7 mouse cellular contexts compared by ENCODE assay signal in the genomic region with DNA sequence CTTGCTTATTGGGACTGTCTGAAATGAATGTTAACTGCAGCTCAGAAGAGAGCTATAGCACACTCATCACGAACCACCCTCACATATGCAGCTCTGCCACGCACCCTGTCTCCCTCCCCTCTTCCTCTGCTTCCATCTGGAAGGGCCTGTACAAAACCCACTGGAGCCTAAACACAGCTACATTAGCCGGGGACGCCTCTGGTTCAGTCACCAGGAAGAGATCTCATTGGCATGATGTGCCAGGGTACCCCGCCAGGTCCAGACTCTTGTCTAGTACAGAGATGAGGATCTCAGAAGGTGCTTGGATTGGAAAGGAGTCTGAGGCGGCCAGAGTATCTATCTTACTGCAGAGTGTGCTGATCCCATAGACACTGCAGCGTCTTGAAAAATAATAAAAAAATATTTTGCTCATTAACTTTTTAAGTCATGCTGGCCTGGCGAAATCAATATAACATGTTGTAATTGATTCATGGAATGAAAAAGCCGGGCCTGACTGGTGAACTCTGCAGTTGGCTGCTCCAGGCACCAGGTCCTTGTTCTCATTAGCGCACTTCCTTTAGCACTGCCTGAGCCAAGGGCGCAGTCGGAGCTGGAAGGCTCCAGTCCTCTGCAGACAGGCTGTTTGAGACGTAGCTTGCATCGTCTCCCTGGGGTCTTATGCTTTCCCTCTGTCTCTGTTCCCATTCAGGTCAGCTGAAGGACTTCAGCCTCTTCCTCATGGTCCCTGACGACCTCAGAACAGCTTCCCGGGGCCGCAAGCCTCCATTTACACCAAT. TPM values are rescaled to one million over a fixed set of nuclear protein-coding genes. Genes with fewer than 3 reads are reported as not detected.
DNase-seq lines count a peak whose midpoint lies in the region; ATAC-seq lines count a peak whose summit lies in the region.

No protein-coding gene starts in this region.

- H3K4me2 ChIP-seq in forebrain, embryonic 15.5 days (replicated peaks) = no peak overlapping the region
- H3K4me2 ChIP-seq in hindbrain, embryonic 14.5 days (replicated peaks) = no peak overlapping the region
- no peak overlapping the region for H3K4me2 ChIP-seq in neural tube, embryonic 15.5 days

- peak overlapping the region; percentile 50; the same call in 1 of the 2 replicates for H3K27ac ChIP-seq in forebrain, embryonic 15.5 days (replicated peaks)
- H3K27ac ChIP-seq in hindbrain, embryonic 14.5 days = no peak overlapping the region
- peak overlapping the region; percentile 45 for H3K27ac ChIP-seq in neural tube, embryonic 15.5 days (replicated peaks)

- no peaks in the 10 kb centered on the region for H3K36me3 ChIP-seq in forebrain, embryonic 15.5 days
- H3K36me3 ChIP-seq in hindbrain, embryonic 14.5 days (replicated peaks; ENCODE audit: control insufficient read depth, insufficient read depth) = no peaks in the 10 kb centered on the region
- no peaks in the 10 kb centered on the region for H3K36me3 ChIP-seq in neural tube, embryonic 15.5 days

- H3K9ac ChIP-seq in forebrain, embryonic 15.5 days (replicated peaks) = no peak overlapping the region
- H3K9ac ChIP-seq in hindbrain, embryonic 14.5 days = no peak overlapping the region
- H3K9ac ChIP-seq in neural tube, embryonic 15.5 days (replicated peaks) = no peak overlapping the region

- no peak overlapping the region for H3K4me3 ChIP-seq in forebrain, embryonic 15.5 days
- no peak overlapping the region for H3K4me3 ChIP-seq in hindbrain, embryonic 14.5 days (replicated peaks; ENCODE audit: low read length)
- no peak overlapping the region for H3K4me3 ChIP-seq in neural tube, embryonic 15.5 days (replicated peaks)

- WGBS in forebrain, embryonic 15.5 days = 66% methylated on average over 17 of the region's 17 CpGs
- whole genome bisulfite sequencing in hindbrain, embryonic 14.5 days = 66% methylated on average over 17 of the region's 17 CpGs
- WGBS in neural tube, embryonic 15.5 days = 76% methylated on average over 17 of the region's 17 CpGs

- DNase-seq in right cerebral cortex, adult 18-20 months = peak; percentile 63
- no peak for DNase-seq in right cerebral cortex, postnatal 4 days
- DNase-seq in hindbrain, embryonic 14.5 days (ENCODE audit: low spot score) = no peak
- no peak for DNase-seq in urinary bladder, adult 2 months (ENCODE audit: low spot score)

- H3K27me3 ChIP-seq in forebrain, embryonic 15.5 days = no peaks in the 10 kb centered on the region
- no peaks in the 10 kb centered on the region for H3K27me3 ChIP-seq in hindbrain, embryonic 14.5 days (ENCODE audit: control insufficient read depth, insufficient read depth, low read length)
- no peaks in the 10 kb centered on the region for H3K27me3 ChIP-seq in neural tube, embryonic 15.5 days (replicated peaks)

- H3K4me1 ChIP-seq in forebrain, embryonic 15.5 days = peaks cover 12% of the 10 kb centered on the region; the same call in 1 of the 2 replicates
- H3K4me1 ChIP-seq in hindbrain, embryonic 14.5 days (replicated peaks; ENCODE audit: control insufficient read depth, insufficient read depth, low read length) = peaks cover 5% of the 10 kb centered on the region; the same call in 1 of the 2 replicates
- H3K4me1 ChIP-seq in neural tube, embryonic 15.5 days = peaks cover 13% of the 10 kb centered on the region

- peak; percentile 58 for ATAC-seq in forebrain, embryonic 15.5 days (replicated peaks)
- ATAC-seq in hindbrain, embryonic 14.5 days (ENCODE audit: low FRiP score) = peak; percentile 65; the same call in 1 of the 2 replicates
- ATAC-seq in neural tube, embryonic 15.5 days (ENCODE audit: low FRiP score) = peak; percentile 69; the same call in 1 of the 2 replicates
- ATAC-seq in inflammation-experienced regulatory T-cells, adult 6 months = no peak

- no peaks in the 10 kb centered on the region for H3K9me3 ChIP-seq in forebrain, embryonic 15.5 days
- H3K9me3 ChIP-seq in hindbrain, embryonic 14.5 days (ENCODE audit: control insufficient read depth, low read length) = no peaks in the 10 kb centered on the region
- no peaks in the 10 kb centered on the region for H3K9me3 ChIP-seq in neural tube, embryonic 15.5 days (replicated peaks)

RNA-seq across cellular contexts. Expression of a gene that starts 50.1 kb away (rescaled TPM):
- polyA plus RNA-seq in forebrain, embryonic 15.5 days (2015; fragmentation: Nextera tagmentation; extraction: Ambion mirVana) = 23.8 and 25.0 TPM in 2 replicates
- polyA plus RNA-seq in hindbrain, embryonic 14.5 days (2014; fragmentation: Nextera tagmentation; extraction: Ambion mirVana) = 35.9 and 37.2 TPM in 2 replicates
- polyA plus RNA-seq in neural tube, embryonic 15.5 days (2015; fragmentation: Nextera tagmentation; extraction: Ambion mirVana) = 35.6 and 44.5 TPM in 2 replicates
- under 1 TPM in 1 of 3 experiments, not detected in 2; 0.23 TPM for polyA plus RNA-seq in inflammation-experienced regulatory T-cells, adult 6 months (2017; shearing (Covaris generic))
- 1.8 and 2.4 TPM in 2 replicates for polyA plus RNA-seq in urinary bladder, adult 2 months (2012; rRNA removed)
